Mouse (Mus musculus) layer of hippocampus, adult 11-12 months (tissue): ENCODE measurements at regions not wholly inside any gene's neighbourhood (a gene's known extent, or its start where the extent isn't known, plus 50 kb on each side); places are given as distances from the start of the nearest gene placed in this dataset.

Experiments used
- DNase-seq: peaks from one replicate; pipeline ENCODE4 v3.0.0; 2022; ENCODE audit warnings: low spot score

DNA sequence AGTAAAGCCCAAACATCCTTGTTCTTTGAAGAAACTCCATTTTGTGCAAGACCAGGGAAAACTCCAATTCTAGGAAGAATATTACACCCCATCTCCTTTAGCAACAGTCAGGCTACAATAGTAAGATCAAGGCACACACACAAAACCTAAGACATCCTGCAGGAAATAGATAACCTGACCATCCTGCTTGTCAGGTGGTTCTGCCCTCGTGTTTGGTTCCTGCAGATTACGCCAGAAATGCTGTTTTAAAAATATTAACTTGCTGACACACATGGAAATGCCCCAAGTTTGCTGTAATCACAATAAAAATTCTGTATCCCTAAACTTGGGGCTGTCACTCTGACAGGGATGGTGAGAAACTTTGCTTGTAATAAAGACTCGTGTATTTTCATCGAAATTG is 251.6 kb downstream of the Kcnj3 start:
- no peak for DNase-seq

DNA sequence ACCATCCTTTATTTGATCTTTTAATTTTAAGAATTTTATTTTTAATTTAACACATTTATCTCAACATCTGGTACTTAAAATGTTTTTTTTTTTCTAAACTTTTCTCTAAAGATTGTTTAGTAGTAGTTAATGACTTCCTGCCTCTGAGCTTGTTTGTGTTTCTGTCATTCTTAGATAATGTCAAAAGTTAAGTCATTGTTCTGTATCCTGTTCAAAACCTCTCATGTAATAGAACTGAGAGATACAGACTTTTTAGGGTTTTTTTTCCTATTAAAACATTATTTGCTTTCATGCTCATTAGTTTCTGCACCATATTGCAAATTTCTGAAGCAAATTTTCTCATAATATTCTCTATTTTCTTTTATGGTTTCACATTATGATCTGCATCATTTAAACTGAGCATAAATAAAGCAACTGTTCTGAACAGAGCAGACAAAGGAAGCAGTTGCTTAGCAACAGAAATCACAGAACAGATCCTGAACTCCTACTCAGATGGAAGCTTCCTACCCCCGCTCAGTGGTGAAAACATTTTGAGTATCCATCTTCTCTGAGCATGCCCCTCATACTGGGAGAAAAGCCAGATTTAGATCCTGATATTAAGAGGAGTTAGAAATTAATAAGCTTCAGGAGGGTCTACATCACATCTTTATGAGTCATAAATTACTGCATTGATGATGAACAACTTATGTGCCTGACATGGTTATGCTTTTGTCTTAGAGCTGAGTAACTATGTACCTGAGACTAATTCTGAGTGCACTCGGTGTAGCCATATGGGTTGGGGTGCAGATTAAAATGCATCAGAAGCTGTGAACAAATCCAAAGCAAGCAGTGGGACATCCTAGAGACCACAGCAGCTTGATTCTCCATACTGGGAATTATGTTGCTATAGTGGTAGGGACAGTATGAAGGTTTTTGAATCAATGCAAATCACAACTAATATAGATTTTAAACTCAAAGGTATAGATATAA is 257.4 kb downstream of the Kcnj3 start:
- peak; percentile 70 for DNase-seq

DNA sequence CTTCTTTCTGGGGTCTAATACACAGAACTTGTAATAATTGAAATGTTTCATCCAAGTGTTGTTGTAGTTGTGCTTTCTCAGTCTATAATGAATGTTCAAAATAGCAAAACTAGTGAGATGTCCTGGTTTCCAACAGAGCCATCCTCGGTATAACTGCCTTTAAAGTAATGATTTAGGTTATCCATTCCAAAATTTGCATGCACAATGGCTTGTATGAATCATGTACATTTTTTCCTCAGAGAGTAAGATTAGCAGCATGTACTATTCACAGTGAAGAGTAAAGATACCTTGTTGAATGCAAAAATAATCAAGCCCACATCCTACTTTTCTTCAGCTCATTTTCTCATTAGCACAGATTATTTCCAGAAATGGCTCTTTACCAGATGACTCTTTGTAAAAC is 263.9 kb downstream of the Kcnj3 start:
- no peak for DNase-seq
